8 mouse cellular contexts compared by ENCODE assay signal in genomic region chr16:72215360-72216013, GRCm38 (mm10).
DNase-seq lines count a peak whose midpoint lies in the region; ATAC-seq and TF ChIP-seq lines count a peak whose summit lies in the region.

No protein-coding gene starts in this region.

- peak overlapping the region; percentile 48 for H3K4me2 ChIP-seq in midbrain, embryonic 16.5 days (ENCODE audit: low read length)

- TF ChIP-seq CTCF in kidney, adult 2 months (conservative IDR thresholded peaks at IDR 0.05; ENCODE audit: insufficient read depth, insufficient read length, low read depth, low read length), result no peak

- intact Hi-C loops in left cerebral cortex, postnatal 36 days (cut with DNase I), result loop anchor here (1.0 to 5.0 kb wide), 2 partner anchors 762 to 968 kb away; no protein-coding TSS in a partner anchor

- no peaks in the 10 kb centered on the region for H3K4me1 ChIP-seq in kidney, adult 2 months (ENCODE audit: control insufficient read depth, insufficient read depth, low read length)
- peaks cover 4% of the 10 kb centered on the region; the same call in 1 of the 2 replicates for H3K4me1 ChIP-seq in midbrain, embryonic 16.5 days (ENCODE audit: control insufficient read depth, insufficient read depth, low read length)

- DNase-seq in cerebellum, adult 9-10 months, result peak; percentile 7
- no peak for DNase-seq in cerebellum, adult 9-11 months
- DNase-seq in c-Kit-positive CD71-positive TER-119-negative erythroid progenitor cells, embryonic 14.5 days (ENCODE audit: low read depth), result peak; percentile 7
- DNase-seq in forelimb bud, embryonic 11.5 days (ENCODE audit: low read depth, low spot score), result peak; percentile 73
- peak; percentile 19 for DNase-seq in kidney, adult 2 months
- peak; percentile 38 to 68 for DNase-seq in left cerebral cortex, postnatal 36 days (ENCODE audit: low spot score in 2 of 2)
- DNase-seq in urinary bladder, postnatal 36 days (ENCODE audit: low spot score in 2 of 2), result peak; percentile 3 to 5

- 41% methylated on average over 15 of the region's 15 CpGs for WGBS in kidney, adult 2 months
- 24% methylated on average over 15 of the region's 15 CpGs for WGBS in midbrain, embryonic 16.5 days

- H3K36me3 ChIP-seq in kidney, adult 2 months (ENCODE audit: control insufficient read depth, insufficient read depth, low read length), result no peaks in the 10 kb centered on the region
- no peaks in the 10 kb centered on the region for H3K36me3 ChIP-seq in midbrain, embryonic 16.5 days (ENCODE audit: control insufficient read depth, insufficient read depth, low read length)

- no peak overlapping the region for H3K4me3 ChIP-seq in kidney, adult 2 months (ENCODE audit: insufficient read depth, low read depth, low read length)
- peak overlapping the region; percentile 23 for H3K4me3 ChIP-seq in midbrain, embryonic 16.5 days (ENCODE audit: low read depth, low read length)

- no peaks in the 10 kb centered on the region for H3K27me3 ChIP-seq in kidney, adult 2 months (replicated peaks; ENCODE audit: control insufficient read depth, insufficient read depth, low read length)
- H3K27me3 ChIP-seq in midbrain, embryonic 16.5 days (ENCODE audit: control insufficient read depth, insufficient read depth, low read depth, low read length), result no peaks in the 10 kb centered on the region

- no peak for TF ChIP-seq POLR2A in kidney, adult 2 months (IDR thresholded peaks at IDR 0.05; ENCODE audit: low read depth, low read length)

- ATAC-seq in midbrain, embryonic 16.5 days, result peak; percentile 66; the same call in 1 of the 2 replicates

- no peaks in the 10 kb centered on the region for H3K9me3 ChIP-seq in midbrain, embryonic 16.5 days (replicated peaks; ENCODE audit: control insufficient read depth, low read length, poor library complexity, severe bottlenecking)

- no peak overlapping the region for H3K27ac ChIP-seq in kidney, adult 2 months (ENCODE audit: insufficient read depth, low read depth, low read length)
- H3K27ac ChIP-seq in midbrain, embryonic 16.5 days (ENCODE audit: low read length), result peak overlapping the region; percentile 67

- peak overlapping the region; percentile 27; the same call in 1 of the 2 replicates for H3K9ac ChIP-seq in midbrain, embryonic 16.5 days (ENCODE audit: low read depth, low read length)
